Mouse (Mus musculus) midbrain, postnatal 0 days (tissue): ENCODE results near the gene Rhox3h. TPM values are rescaled to one million over a fixed set of nuclear protein-coding genes. Genes with fewer than 3 reads are reported as not detected.
"Not testable (repeated sequence)": the region's sequence is repeated elsewhere in the genome, so short reads cannot be mapped to it uniquely, and the experiment has no call there.

ENCODE experiments used
- ATAC-seq: fragments of 200-750 bp; cut with Nextera tagmentation; 2 replicates; pipeline ENCODE4 v1.8.0; 2017; ENCODE audit warnings: moderate number of reproducible peaks, mild to moderate bottlenecking, moderate TSS enrichment, moderate library complexity; ENCODE audit not compliant: low FRiP score
- DNase-seq: peaks from one replicate; pipeline ENCODE4 v3.0.0-alpha.2; 2015; ENCODE audit warnings: low spot score
- H3K27ac ChIP-seq: fragments of 300-500 bp; sonication (generic); 2 replicates; pipeline ENCODE4 v1.5.1; 2014; ENCODE audit warnings: low read depth, mild to moderate bottlenecking, low read length, mixed read lengths
- H3K27me3 ChIP-seq: fragments of 300-500 bp; sonication (generic); 2 replicates; pipeline ENCODE4 v1.6.1; 2014; ENCODE audit warnings: low read length, control low read depth, mixed read lengths; ENCODE audit not compliant: insufficient read depth
- H3K36me3 ChIP-seq: fragments of 300-500 bp; sonication (generic); 2 replicates; pipeline ENCODE4 v1.6.1; 2014; ENCODE audit warnings: low read length, control low read depth, mixed read lengths; ENCODE audit not compliant: insufficient read depth
- H3K4me1 ChIP-seq: fragments of 300-500 bp; sonication (generic); 2 replicates; pipeline ENCODE4 v1.6.1; 2014; ENCODE audit warnings: mild to moderate bottlenecking, control low read depth, antibody characterized with exemption, low read length, mixed read lengths; ENCODE audit not compliant: insufficient read depth
- H3K4me2 ChIP-seq: fragments of 300-500 bp; sonication (generic); 2 replicates; pipeline ENCODE4 v1.6.1; 2014; ENCODE audit warnings: low read depth, mild to moderate bottlenecking, low read length, mixed read lengths; ENCODE audit not compliant: poor library complexity, severe bottlenecking
- H3K4me3 ChIP-seq: fragments of 300-500 bp; sonication (generic); 2 replicates; pipeline ENCODE4 v1.5.1; 2014; ENCODE audit warnings: low read depth, mild to moderate bottlenecking, low read length, moderate library complexity
- H3K9ac ChIP-seq: fragments of 300-500 bp; sonication (generic); replicated peaks from 2 replicates; pipeline ENCODE4 v1.6.1; 2014; ENCODE audit warnings: mild to moderate bottlenecking, low read length, moderate library complexity, mixed read lengths; ENCODE audit not compliant: poor library complexity, severe bottlenecking
- H3K9me3 ChIP-seq: fragments of 300-500 bp; sonication (generic); 2 replicates; pipeline ENCODE4 v1.6.1; 2016; ENCODE audit warnings: low read length, control low read depth
- CTCF ChIP-seq: IDR thresholded peaks from 2 replicates; pipeline ENCODE4 v1.5.1; 2016; ENCODE audit warnings: antibody characterized with exemption, mild to moderate bottlenecking
- WGBS: fragments of 180-500 bp; shearing (Covaris S2); extraction: QIAGEN DNeasy Blood & Tissue Kit; methylation state at CpG from one replicate; pipeline ENCODE4 v1.1.7; 2014; 5-methylcytosine and 5-hydroxymethylcytosine counted together
- polyA plus RNA-seq: library from polyadenylated mRNA; unstranded; fragments of >200 nt; fragmentation: Nextera tagmentation; extraction: Ambion mirVana; gene quantifications from 2 replicates; pipeline ENCODE4 v1.2.1, GENCODE M21; 2015
- total RNA-seq: library from RNA; depleted of rRNA; stranded (reverse); fragments of >200 nt; gene quantifications from 2 replicates; pipeline ENCODE4 v1.2.3, GENCODE M21; 2014; rRNA removed

Rhox3h gene
- not detected in 2 replicates for total RNA-seq
- polyA plus RNA-seq = not detected in 2 replicates

GRCm38 (mm10) chrX:37668664-37669063 lies at the start of gene Rhox3h:
Rhox3h (minus strand) TSS chrX:37668764.
- H3K9me3 ChIP-seq, H3K4me2 ChIP-seq, DNase-seq, H3K9ac ChIP-seq, ATAC-seq, H3K27me3 ChIP-seq, H3K36me3 ChIP-seq, H3K4me3 ChIP-seq, H3K4me1 ChIP-seq, H3K27ac ChIP-seq: not testable (repeated sequence)
- WGBS = 80% methylated on average over 1 of the region's 3 CpGs

- Histone ChIP-seq H3K36me3 (no peaks in the 10 kb centered on the region), H3K4me3 (no peak overlapping the region), H3K27ac (no peak overlapping the region), H3K9me3 (no peaks in the 10 kb centered on the region), H3K27me3 (no peaks in the 10 kb centered on the region), H3K9ac (no peak overlapping the region), H3K4me2 (no peak overlapping the region), H3K4me1 (no peaks in the 10 kb centered on the region)
- TF ChIP-seq CTCF = no peak
- ATAC-seq (no peak), DNase-seq (no peak)
- 62% methylated on average over 3 of the region's 3 CpGs for WGBS
Measured at GRCm38 (mm10) chrX:37701821-37702387, 33.3 kb upstream of the Rhox3h start.

- Histone ChIP-seq H3K4me3 (no peak overlapping the region), H3K36me3 (no peaks in the 10 kb centered on the region), H3K9ac (no peak overlapping the region), H3K27me3 (no peaks in the 10 kb centered on the region), H3K4me2 (no peak overlapping the region), H3K4me1 (no peaks in the 10 kb centered on the region), H3K27ac (no peak overlapping the region), H3K9me3 (no peaks in the 10 kb centered on the region)
- no peak for DNase-seq
- WGBS = 60% methylated on average over 2 of the region's 2 CpGs
- no peak for TF ChIP-seq CTCF
- ATAC-seq = no peak
Measured at GRCm38 (mm10) chrX:37692261-37692660, 23.7 kb upstream of the Rhox3h start.

- H3K9ac ChIP-seq = no peak overlapping the region
- H3K4me2 ChIP-seq = no peak overlapping the region
- no peaks in the 10 kb centered on the region for H3K36me3 ChIP-seq
- H3K27me3 ChIP-seq = no peaks in the 10 kb centered on the region
- H3K27ac ChIP-seq = no peak overlapping the region
- ATAC-seq = no peak
- H3K4me1 ChIP-seq = no peaks in the 10 kb centered on the region
- H3K4me3 ChIP-seq = no peak overlapping the region
- DNase-seq = no peak
- 86% methylated on average over 21 of the region's 24 CpGs for WGBS
- H3K9me3 ChIP-seq = no peaks in the 10 kb centered on the region
- no peak for TF ChIP-seq CTCF
Measured at GRCm38 (mm10) chrX:37683031-37683715, 14.6 kb upstream of the Rhox3h start.

- H3K4me1 ChIP-seq, H3K27me3 ChIP-seq, H3K4me3 ChIP-seq, H3K4me2 ChIP-seq, H3K9me3 ChIP-seq, DNase-seq, H3K9ac ChIP-seq, ATAC-seq, H3K36me3 ChIP-seq, H3K27ac ChIP-seq: not testable (repeated sequence)
- WGBS = 89% methylated on average over 8 of the region's 8 CpGs
Measured at GRCm38 (mm10) chrX:37673177-37673576, 4.6 kb upstream of the Rhox3h start, which contains the start of gene Rhox2h. Rhox2h (minus strand) TSS chrX:37673277.

- H3K9me3 ChIP-seq = not testable (repeated sequence)
Measured at GRCm38 (mm10) chrX:37651227-37651626, 17.3 kb downstream of the Rhox3h start, which contains the start of gene Rhox4g. Rhox4g (minus strand) TSS chrX:37651327.

GRCm38 (mm10) chrX:37643370-37643769 lies 25.2 kb downstream of the Rhox3h start, which contains the start of gene Rhox2g:
Rhox2g (minus strand) TSS chrX:37643470.
- H3K9ac ChIP-seq, H3K4me3 ChIP-seq, H3K36me3 ChIP-seq, H3K27me3 ChIP-seq, H3K4me2 ChIP-seq, H3K4me1 ChIP-seq, H3K9me3 ChIP-seq, H3K27ac ChIP-seq, ATAC-seq, DNase-seq: not testable (repeated sequence)
- WGBS = 90% methylated on average over 6 of the region's 6 CpGs

More at GRCm38 (mm10) chrX:37651227-37651626, 17.3 kb downstream of the Rhox3h start, which contains the start of gene Rhox4g:
- H3K36me3 ChIP-seq, H3K4me2 ChIP-seq, DNase-seq, H3K9ac ChIP-seq, H3K27ac ChIP-seq, ATAC-seq, H3K4me3 ChIP-seq, H3K4me1 ChIP-seq, H3K27me3 ChIP-seq: not testable (repeated sequence)
- 91% methylated on average over 15 of the region's 20 CpGs for WGBS

- 88% methylated on average over 2 of the region's 2 CpGs for WGBS
- H3K4me3 ChIP-seq, H3K27ac ChIP-seq, DNase-seq, H3K9me3 ChIP-seq, H3K9ac ChIP-seq, H3K4me1 ChIP-seq, H3K36me3 ChIP-seq, ATAC-seq, H3K27me3 ChIP-seq, H3K4me2 ChIP-seq: not testable (repeated sequence)
Measured at GRCm38 (mm10) chrX:37628512-37628911, 40.1 kb downstream of the Rhox3h start, which contains the start of gene Rhox3g. Rhox3g (minus strand) TSS chrX:37628612.
